Comparison of ENCODE assay signal across 8 mouse cellular contexts in the genomic region with DNA sequence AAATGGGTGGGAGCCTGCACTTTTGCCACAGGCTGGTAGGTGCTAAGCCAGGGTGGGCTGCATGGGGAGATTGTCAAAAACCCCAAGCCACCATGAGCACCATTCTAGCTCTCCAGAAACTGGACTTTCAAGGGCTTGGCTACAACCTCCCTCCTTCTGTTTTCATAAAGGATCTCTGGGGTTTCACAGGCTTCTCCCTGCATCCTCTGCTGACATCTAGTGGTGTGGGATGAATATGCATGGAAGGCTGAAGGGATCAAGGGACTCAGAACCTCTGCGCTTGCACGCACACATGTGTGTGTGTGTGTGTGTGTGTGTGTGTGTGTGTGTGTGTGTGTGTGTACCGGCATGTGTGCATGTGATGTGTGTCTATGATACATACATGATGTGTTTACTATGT. TPM values are rescaled to one million over a fixed set of nuclear protein-coding genes. Genes with fewer than 3 reads are reported as not detected.
DNase-seq lines count a peak whose midpoint lies in the region; ATAC-seq and TF ChIP-seq lines count a peak whose summit lies in the region.
"Not testable (repeated sequence)": the region's sequence is repeated elsewhere in the genome, so short reads cannot be mapped to it uniquely, and the experiment has no call there.

No protein-coding gene starts in this region.

- H3K27me3 ChIP-seq in cerebellum, adult 2 months (ENCODE audit: control insufficient read depth, insufficient read depth, low read length); forebrain, embryonic 14.5 days (replicated peaks; ENCODE audit: control insufficient read depth, insufficient read depth, low read length): not testable (repeated sequence)

- ATAC-seq in forebrain, embryonic 14.5 days = peak; percentile 68
- peak; percentile 68 to 69 for ATAC-seq in hematopoietic stem cell, adult 5-6 weeks (replicated peaks in 1 of 2; ENCODE audit: insufficient read depth in 1 of 2, low FRiP score in 2 of 2, low TSS enrichment in 1 of 2, low read depth in 1 of 2, poor library complexity in 2 of 2, severe bottlenecking in 2 of 2)

- H3K36me3 ChIP-seq in forebrain, embryonic 14.5 days (ENCODE audit: control insufficient read depth, insufficient read depth, low read length) = not testable (repeated sequence)

- H3K4me2 ChIP-seq in forebrain, embryonic 14.5 days (ENCODE audit: low read length) = not testable (repeated sequence)

- H3K9me3 ChIP-seq in forebrain, embryonic 14.5 days (replicated peaks; ENCODE audit: control insufficient read depth, low read length) = not testable (repeated sequence)

- H3K4me1 ChIP-seq in cerebellum, adult 2 months (ENCODE audit: control insufficient read depth, insufficient read depth, low read length); forebrain, embryonic 14.5 days (ENCODE audit: control insufficient read depth, insufficient read depth, low read length); lung, adult 2 months (ENCODE audit: control insufficient read depth, insufficient read depth, low read length): not testable (repeated sequence)

- 3% methylated on average over 3 of the region's 3 CpGs for WGBS in cerebellum, adult 2 months
- WGBS in forebrain, embryonic 14.5 days = 47% methylated on average over 3 of the region's 3 CpGs
- 14% methylated on average over 3 of the region's 3 CpGs for WGBS in lung, adult 2 months

- TF ChIP-seq POLR2A in cerebellum, adult 2 months (IDR thresholded peaks at IDR 0.05; ENCODE audit: borderline replicate concordance, insufficient read depth, low read length); lung, adult 2 months (IDR thresholded peaks at IDR 0.05; ENCODE audit: borderline replicate concordance, extremely low read depth, low read depth, low read length): not testable (repeated sequence)

- not testable (repeated sequence) for H3K27ac ChIP-seq in cerebellum, adult 2 months (ENCODE audit: insufficient read depth, low read length); forebrain, embryonic 14.5 days (ENCODE audit: low read depth, low read length)

- not testable (repeated sequence) for H3K9ac ChIP-seq in forebrain, embryonic 14.5 days (ENCODE audit: low read length)

- TF ChIP-seq CTCF in cerebellum, adult 2 months (IDR thresholded peaks at IDR 0.05; ENCODE audit: borderline replicate concordance, insufficient read depth, low read depth, low read length) = peak; percentile 59
- TF ChIP-seq CTCF in lung, adult 2 months (IDR thresholded peaks at IDR 0.05; ENCODE audit: insufficient read depth, low read length) = peak; percentile 43; the same call in 1 of the 2 replicates

- DNase-seq in MN1 (ENCODE audit: low spot score) = peak; percentile 20
- peak; percentile 27 to 51 for DNase-seq in cerebellum, adult 2 months
- peak; percentile 3 for DNase-seq in forebrain, embryonic 14.5 days (ENCODE audit: low spot score)
- DNase-seq in kidney, postnatal 14 days = peak; percentile 49
- peak; percentile 16 for DNase-seq in lung, adult 2 months
- peak; percentile 17 for DNase-seq in neural tube, embryonic 10.5 days (ENCODE audit: extremely low spot score, low spot score)
- peak; percentile 66 for DNase-seq in thymus, postnatal 14 days

- not testable (repeated sequence) for H3K4me3 ChIP-seq in cerebellum, adult 2 months (replicated peaks; ENCODE audit: insufficient read depth, low read depth, low read length); forebrain, embryonic 14.5 days (ENCODE audit: low read depth, low read length); lung, adult 2 months (replicated peaks; ENCODE audit: extremely low read depth, low read depth, low read length)

RNA-seq across cellular contexts. Expression of a gene that starts 49.1 kb away (rescaled TPM):
- 0.33 and 0.68 TPM in 2 replicates for polyA plus RNA-seq in cerebellum, adult 2 months (2012; rRNA removed)
- polyA plus RNA-seq in forebrain, embryonic 14.5 days (2014; fragmentation: Nextera tagmentation; extraction: Ambion mirVana) = not detected in 2 replicates
- total RNA-seq in hematopoietic stem cell, adult 5-6 weeks (2017) = not detected in 2 replicates
- polyA plus RNA-seq in lung, adult 2 months (2012; rRNA removed) = not detected in 2 replicates

Comparison
In these comparisons a context has a peak if more than half of its experiments do, and no peak if none do; other contexts are left out.
1. DNase-seq: peak in every context shown above with its lines; median percentile 66 in thymus, postnatal 14 days; 49 in kidney, postnatal 14 days; 39 in cerebellum, adult 2 months; 20 in MN1; 17 in neural tube, embryonic 10.5 days; 16 in lung, adult 2 months; 3 in forebrain, embryonic 14.5 days.